Mouse (Mus musculus) embryonic fibroblast, embryonic 13.5 days (primary cell): ENCODE measurements at regions not wholly inside any gene's neighbourhood (a gene's known extent, or its start where the extent isn't known, plus 50 kb on each side); places are given as distances from the start of the nearest gene placed in this dataset.

Source experiments
- CTCF ChIP-seq: IDR thresholded peaks from 2 replicates; pipeline ENCODE4 v1.5.1; 2011; ENCODE audit warnings: mild to moderate bottlenecking, control low read depth, low read length, moderate library complexity, borderline replicate concordance; ENCODE audit not compliant: insufficient read depth
- POLR2A ChIP-seq: IDR thresholded peaks from 2 replicates; pipeline ENCODE4 v1.6.1; 2011; ENCODE audit warnings: low read depth, mild to moderate bottlenecking, control low read depth, low read length, moderate library complexity

DNA sequence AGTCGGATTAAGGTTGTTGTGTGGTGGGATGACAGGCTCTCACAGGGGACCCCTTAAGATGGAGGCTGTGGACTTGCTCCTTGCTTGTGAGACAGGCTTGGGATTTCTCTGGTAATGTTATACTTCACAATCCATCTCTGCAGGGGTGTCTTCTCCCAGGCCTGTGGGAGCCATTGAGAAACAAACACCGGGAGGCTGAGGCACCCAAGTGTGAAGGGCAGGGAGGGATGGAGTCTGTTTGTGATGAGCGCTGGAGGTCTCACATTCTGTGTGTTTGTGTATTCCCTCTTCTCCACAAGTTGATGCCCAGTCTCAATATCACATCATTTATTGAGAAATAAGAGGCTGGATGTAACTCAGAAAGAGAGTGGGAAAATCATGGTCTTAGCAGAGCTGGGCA is 483.9 kb upstream of the Tbx3 start:
- no peak for TF ChIP-seq CTCF
- no peak for TF ChIP-seq POLR2A
